Mouse (Mus musculus): Measurements from ENCODE around the gene Hoxb7.

GRCm38 (mm10) chr11:96326705-96327104, 40.3 kb downstream of the Hoxb7 start:
- no peak for TF ChIP-seq CTCF (IDR thresholded peaks at IDR 0.05; ENCODE audit: borderline replicate concordance, insufficient read depth, low read length)
- TF ChIP-seq POLR2A (IDR thresholded peaks at IDR 0.05; ENCODE audit: low read depth, low read length): no peak
